8 mouse cellular contexts compared by ENCODE assay signal in the genomic region with DNA sequence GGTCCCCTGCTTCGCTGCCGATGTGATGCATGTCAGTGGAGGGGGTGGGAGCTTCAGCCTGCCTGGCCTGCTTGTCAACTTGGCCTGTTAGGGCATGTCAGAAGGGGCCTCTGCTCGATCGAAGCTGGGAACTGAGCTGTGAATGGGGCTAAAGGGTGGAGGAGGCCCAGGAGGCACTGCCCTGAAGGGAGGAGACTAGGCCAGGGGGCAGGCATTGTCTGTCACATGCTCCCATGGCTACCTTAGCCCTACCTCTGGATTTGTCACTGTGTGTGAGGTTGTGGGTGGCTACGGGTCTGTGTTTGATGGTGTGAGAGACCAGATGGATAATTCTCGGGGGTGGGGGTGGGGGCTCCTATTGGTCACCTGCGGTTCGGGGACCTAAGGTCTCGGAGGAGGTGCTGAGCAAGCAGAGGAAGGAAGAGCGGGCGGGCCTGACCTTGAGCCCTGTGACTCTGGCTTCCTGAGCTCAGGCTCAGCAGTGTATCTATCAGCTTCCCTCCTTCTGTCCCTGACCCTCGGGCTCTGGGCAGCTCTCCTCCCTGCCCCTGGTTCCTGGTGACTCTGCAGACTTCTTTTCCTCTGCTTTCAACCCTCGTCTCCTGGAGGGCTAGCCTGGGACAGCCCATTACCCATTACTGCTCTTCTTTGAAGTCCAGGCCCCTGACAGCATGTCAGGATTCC. TPM values are rescaled to one million over a fixed set of nuclear protein-coding genes. Genes with fewer than 3 reads are reported as not detected.
A peak's percentile ranks its signal among the peaks of the same experiment; 100 is the strongest.
DNase-seq lines count a peak whose midpoint lies in the region; ATAC-seq and TF ChIP-seq lines count a peak whose summit lies in the region.

No protein-coding gene starts in this region.

- H3K27me3 ChIP-seq in testis, adult 2 months (ENCODE audit: control insufficient read depth, insufficient read depth, low read length), result no peaks in the 10 kb centered on the region
- no peaks in the 10 kb centered on the region for H3K27me3 ChIP-seq in heart, embryonic 10.5 days (ENCODE audit: insufficient read depth, poor library complexity, severe bottlenecking)
- no peaks in the 10 kb centered on the region for H3K27me3 ChIP-seq in kidney, embryonic 15.5 days

- no peak for ATAC-seq in kidney, embryonic 15.5 days (replicated peaks; ENCODE audit: low FRiP score)

- WGBS in heart, embryonic 10.5 days, result 19% methylated on average over 13 of the region's 13 CpGs
- WGBS in kidney, embryonic 15.5 days, result 36% methylated on average over 13 of the region's 13 CpGs

- no peak overlapping the region for H3K9ac ChIP-seq in kidney, embryonic 15.5 days

- H3K9me3 ChIP-seq in heart, embryonic 10.5 days, result no peaks in the 10 kb centered on the region
- H3K9me3 ChIP-seq in kidney, embryonic 15.5 days (replicated peaks), result no peaks in the 10 kb centered on the region

- no peak for DNase-seq in testis, postnatal 14 days (ENCODE audit: low spot score)
- peak; percentile 89 for DNase-seq in heart, embryonic 10.5 days (ENCODE audit: low spot score)
- peak; percentile 36 for DNase-seq in lung, postnatal 14 days
- peak; percentile 89 for DNase-seq in urinary bladder, postnatal 36 days (ENCODE audit: low spot score in 2 of 2)
- no peak for DNase-seq in left cerebral cortex, postnatal 36 days (ENCODE audit: low spot score in 2 of 2)
- no peak for DNase-seq in cerebellum, postnatal 25 days

- H3K4me2 ChIP-seq in kidney, embryonic 15.5 days, result peak overlapping the region; percentile 64

- H3K4me3 ChIP-seq in testis, adult 2 months (ENCODE audit: control insufficient read depth, low read depth, low read length), result no peak overlapping the region
- H3K4me3 ChIP-seq in heart, embryonic 10.5 days, result peak overlapping the region; percentile 60
- no peak overlapping the region for H3K4me3 ChIP-seq in kidney, embryonic 15.5 days (replicated peaks)

- no peaks in the 10 kb centered on the region for H3K36me3 ChIP-seq in testis, adult 2 months (ENCODE audit: control insufficient read depth, insufficient read depth, low read length)
- H3K36me3 ChIP-seq in heart, embryonic 10.5 days, result no peaks in the 10 kb centered on the region; the same call in 1 of the 2 replicates
- no peaks in the 10 kb centered on the region for H3K36me3 ChIP-seq in kidney, embryonic 15.5 days

- peaks cover 42% of the 10 kb centered on the region for H3K4me1 ChIP-seq in testis, adult 2 months (ENCODE audit: control insufficient read depth, insufficient read depth, low read length)
- peaks cover 77% of the 10 kb centered on the region for H3K4me1 ChIP-seq in heart, embryonic 10.5 days
- peaks cover 70% of the 10 kb centered on the region for H3K4me1 ChIP-seq in kidney, embryonic 15.5 days

- H3K27ac ChIP-seq in testis, adult 2 months (ENCODE audit: control insufficient read depth, insufficient read depth, low read depth, low read length), result peak overlapping the region; percentile 87
- H3K27ac ChIP-seq in heart, embryonic 10.5 days, result peak overlapping the region; percentile 99
- H3K27ac ChIP-seq in kidney, embryonic 15.5 days, result peak overlapping the region; percentile 93

- TF ChIP-seq CTCF in testis, adult 2 months (IDR thresholded peaks at IDR 0.05; ENCODE audit: control insufficient read depth, insufficient read depth, insufficient replicate concordance, low read depth, low read length), result no peak

- TF ChIP-seq POLR2A in testis, adult 2 months (IDR thresholded peaks at IDR 0.05; ENCODE audit: control insufficient read depth, low read depth, low read length), result 0 out of 2 replicates have a peak, but pooled peaks have one; percentile 7

- intact Hi-C loops in left cerebral cortex, postnatal 36 days (cut with DNase I), result no loop called here

RNA-seq across cellular contexts. Expression of gene Arhgap23, which starts 20.6 kb away (rescaled TPM):
- polyA plus RNA-seq in testis, adult 2 months (2012; rRNA removed), result 27.7 and 30.5 TPM in 2 replicates
- 6.8 and 7.8 TPM in 2 replicates for polyA plus RNA-seq in heart, embryonic 10.5 days (2016; fragmentation: Nextera tagmentation; extraction: Ambion mirVana)
- 4.6 and 5.9 TPM in 2 replicates for polyA plus RNA-seq in kidney, embryonic 15.5 days (2015; fragmentation: Nextera tagmentation; extraction: Ambion mirVana)
- 10 to 100 TPM; 68.0 to 74.4 TPM for total RNA-seq in left cerebral cortex, postnatal 36 days (2021)

Comparison
In these comparisons a context has a peak if more than half of its experiments do, and no peak if none do; other contexts are left out.
1. DNase-seq: peak in heart, embryonic 10.5 days (single experiment), lung, postnatal 14 days (single experiment) and urinary bladder, postnatal 36 days (2 of 2); none in testis, postnatal 14 days (single experiment), left cerebral cortex, postnatal 36 days (0 of 2) and cerebellum, postnatal 25 days (0 of 2).
2. Peak in every context shown above with its lines, with median percentiles within 50 percentile points of each other: H3K27ac ChIP-seq.